Mouse (Mus musculus) cerebellum, adult 2 months (tissue): ENCODE data around the gene Chrm4.

ENCODE experiments used
- CTCF ChIP-seq: fragments of 200-500 bp; IDR thresholded peaks from 2 replicates; pipeline ENCODE4 v1.5.1; 2011; ENCODE audit warnings: low read depth, mild to moderate bottlenecking, control low read depth, low read length, moderate library complexity, borderline replicate concordance; ENCODE audit not compliant: insufficient read depth
- POLR2A ChIP-seq: fragments of 200-500 bp; IDR thresholded peaks from 2 replicates; pipeline ENCODE4 v1.6.1; 2011; ENCODE audit warnings: low read length, control low read depth, borderline replicate concordance; ENCODE audit not compliant: insufficient read depth

- TF ChIP-seq POLR2A (no peak), CTCF (no peak)
Observed at GRCm38 (mm10) chr2:91925442-91925841, 1.6 kb upstream of the Chrm4 start.
